Mouse (Mus musculus): Measurements from ENCODE around the gene Trip10. TPM values are rescaled to one million over a fixed set of nuclear protein-coding genes. Genes with fewer than 3 reads are reported as not detected.

Gene Trip10
- polyA plus RNA-seq, 1 experiment from 2014 or later: 10.4 TPM

GRCm38 (mm10) chr17:57219167-57219883 is 29.9 kb upstream of the Trip10 start:
- Histone ChIP-seq H3K9ac (ENCODE audit: low read depth, low read length) (no peak overlapping the region), H3K36me3 (ENCODE audit: control insufficient read depth, insufficient read depth) (peaks cover 3% of the 10 kb centered on the region), H3K4me2 (ENCODE audit: low read depth, low read length) (no peak overlapping the region), H3K27ac (ENCODE audit: low read length) (no peak overlapping the region), H3K9me3 (replicated peaks; ENCODE audit: control insufficient read depth, low read length) (no peaks in the 10 kb centered on the region), H3K4me3 (ENCODE audit: low read depth, low read length) (no peak overlapping the region), H3K4me1 (ENCODE audit: control insufficient read depth, low read depth, low read length) (no peaks in the 10 kb centered on the region; the same call in none of the 2 replicates), H3K27me3 (ENCODE audit: control insufficient read depth, insufficient read depth, low read depth, low read length) (no peaks in the 10 kb centered on the region)
- peak; percentile 18; the same call in 1 of the 2 replicates for ATAC-seq (ENCODE audit: low read depth)
- 15% methylated on average over 11 of the region's 11 CpGs for WGBS (ENCODE audit: insufficient replicate concordance)

GRCm38 (mm10) chr17:57219884-57220207 is 29.4 kb upstream of the Trip10 start:
- no peak for ATAC-seq (ENCODE audit: low read depth)
- Histone ChIP-seq H3K9ac (ENCODE audit: low read depth, low read length) (no peak overlapping the region), H3K4me1 (ENCODE audit: control insufficient read depth, low read depth, low read length) (no peaks in the 10 kb centered on the region; the same call in none of the 2 replicates), H3K27ac (ENCODE audit: low read length) (no peak overlapping the region), H3K36me3 (ENCODE audit: control insufficient read depth, insufficient read depth) (peaks cover 3% of the 10 kb centered on the region), H3K4me3 (ENCODE audit: low read depth, low read length) (no peak overlapping the region), H3K27me3 (ENCODE audit: control insufficient read depth, insufficient read depth, low read depth, low read length) (no peaks in the 10 kb centered on the region), H3K9me3 (replicated peaks; ENCODE audit: control insufficient read depth, low read length) (no peaks in the 10 kb centered on the region), H3K4me2 (ENCODE audit: low read depth, low read length) (no peak overlapping the region)
- 16% methylated on average over 3 of the region's 3 CpGs for WGBS (ENCODE audit: insufficient replicate concordance)

DNA sequence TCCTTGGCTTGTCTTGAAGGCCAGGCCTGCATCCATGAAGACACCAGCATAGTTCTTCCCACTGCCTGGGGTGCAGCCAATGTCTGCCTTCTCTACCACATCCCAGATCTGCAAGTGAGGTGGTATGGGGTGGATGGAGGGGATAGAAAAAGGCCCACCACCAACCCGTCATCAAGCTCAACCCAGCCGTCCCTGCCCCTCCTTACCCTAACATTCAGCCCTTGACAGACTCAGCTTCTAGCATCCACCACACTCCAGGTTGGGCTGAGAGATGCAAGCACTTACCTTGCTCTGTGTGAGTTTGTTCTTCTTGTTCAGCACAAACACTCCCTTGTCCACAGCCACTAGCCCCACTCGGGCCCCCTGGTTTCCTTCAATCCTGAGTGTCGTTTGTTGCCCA is 27.3 kb upstream of the Trip10 start:
- 52% methylated on average over 4 of the region's 4 CpGs for WGBS (ENCODE audit: insufficient replicate concordance)
- ATAC-seq (ENCODE audit: low read depth): no peak
- no peaks in the 10 kb centered on the region for H3K9me3 ChIP-seq (replicated peaks; ENCODE audit: control insufficient read depth, low read length)
- H3K4me1 ChIP-seq (ENCODE audit: control insufficient read depth, low read depth, low read length): no peaks in the 10 kb centered on the region; the same call in none of the 2 replicates
- H3K36me3 ChIP-seq (ENCODE audit: control insufficient read depth, insufficient read depth): peaks cover 3% of the 10 kb centered on the region
- no peaks in the 10 kb centered on the region for H3K27me3 ChIP-seq (ENCODE audit: control insufficient read depth, insufficient read depth, low read depth, low read length)
- no peak overlapping the region for H3K27ac ChIP-seq (ENCODE audit: low read length)
- H3K9ac ChIP-seq (ENCODE audit: low read depth, low read length): no peak overlapping the region
- H3K4me2 ChIP-seq (ENCODE audit: low read depth, low read length): no peak overlapping the region
- no peak overlapping the region for H3K4me3 ChIP-seq (ENCODE audit: low read depth, low read length)

DNA sequence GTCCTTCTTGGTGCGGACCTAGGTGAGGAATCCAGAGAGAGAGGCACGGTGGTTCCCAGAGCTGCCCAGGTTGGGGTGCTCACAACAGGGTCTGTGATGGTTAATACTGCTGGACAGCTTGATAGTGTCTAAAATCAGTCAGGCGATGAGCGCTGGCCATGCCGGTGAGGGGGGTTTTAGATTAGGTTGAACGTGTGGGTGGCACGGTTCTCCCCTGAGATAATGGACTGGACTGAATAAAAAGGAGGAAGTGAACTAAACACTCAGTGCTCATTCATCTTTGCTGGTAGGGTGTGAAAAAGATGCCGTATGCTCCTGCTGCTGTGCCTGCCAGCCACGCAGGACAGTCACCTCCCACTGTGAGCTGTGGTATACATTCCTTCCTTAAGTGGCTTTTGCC is 25.9 kb upstream of the Trip10 start:
- Histone ChIP-seq H3K4me3 (ENCODE audit: low read depth, low read length) (no peak overlapping the region), H3K36me3 (ENCODE audit: control insufficient read depth, insufficient read depth) (peaks cover 3% of the 10 kb centered on the region), H3K27me3 (ENCODE audit: control insufficient read depth, insufficient read depth, low read depth, low read length) (no peaks in the 10 kb centered on the region), H3K27ac (ENCODE audit: low read length) (no peak overlapping the region), H3K9me3 (replicated peaks; ENCODE audit: control insufficient read depth, low read length) (no peaks in the 10 kb centered on the region), H3K4me1 (ENCODE audit: control insufficient read depth, low read depth, low read length) (no peaks in the 10 kb centered on the region; the same call in none of the 2 replicates), H3K4me2 (ENCODE audit: low read depth, low read length) (no peak overlapping the region), H3K9ac (ENCODE audit: low read depth, low read length) (no peak overlapping the region)
- ATAC-seq (ENCODE audit: low read depth): no peak
- WGBS (ENCODE audit: insufficient replicate concordance): 37% methylated on average over 9 of the region's 9 CpGs

DNA sequence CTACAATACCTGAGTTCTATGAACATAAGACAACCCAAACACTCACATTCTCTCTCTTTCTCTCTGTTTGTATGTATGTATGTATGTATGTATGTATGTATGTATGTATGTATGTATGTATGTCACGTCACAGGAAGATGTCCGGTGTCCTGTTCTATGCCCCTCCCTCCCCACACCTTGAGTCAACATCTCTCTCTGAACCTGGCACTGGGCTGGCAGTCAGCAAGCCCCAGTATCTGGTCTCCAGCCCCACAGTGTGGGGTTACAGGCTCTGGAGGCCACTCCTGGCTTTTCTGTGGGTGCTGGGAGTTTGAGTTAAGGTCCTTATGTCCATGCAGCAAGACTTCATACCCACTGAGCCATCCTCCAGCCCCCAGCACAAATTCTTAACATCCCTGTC is 21.8 kb upstream of the Trip10 start:
- Histone ChIP-seq H3K4me3 (ENCODE audit: low read depth, low read length) (peak overlapping the region; percentile 55), H3K4me1 (ENCODE audit: control insufficient read depth, low read depth, low read length) (peaks cover 20% of the 10 kb centered on the region), H3K36me3 (ENCODE audit: control insufficient read depth, insufficient read depth) (no peaks in the 10 kb centered on the region), H3K4me2 (ENCODE audit: low read depth, low read length) (peak overlapping the region; percentile 57), H3K9me3 (replicated peaks; ENCODE audit: control insufficient read depth, low read length) (no peaks in the 10 kb centered on the region), H3K27me3 (ENCODE audit: control insufficient read depth, insufficient read depth, low read depth, low read length) (no peaks in the 10 kb centered on the region), H3K27ac (ENCODE audit: low read length) (peak overlapping the region; percentile 47; the same call in 1 of the 2 replicates), H3K9ac (ENCODE audit: low read depth, low read length) (peak overlapping the region; percentile 46; the same call in 1 of the 2 replicates)
- WGBS (ENCODE audit: insufficient replicate concordance): 57% methylated on average over 2 of the region's 2 CpGs
- no peak for ATAC-seq (ENCODE audit: low read depth)

DNA sequence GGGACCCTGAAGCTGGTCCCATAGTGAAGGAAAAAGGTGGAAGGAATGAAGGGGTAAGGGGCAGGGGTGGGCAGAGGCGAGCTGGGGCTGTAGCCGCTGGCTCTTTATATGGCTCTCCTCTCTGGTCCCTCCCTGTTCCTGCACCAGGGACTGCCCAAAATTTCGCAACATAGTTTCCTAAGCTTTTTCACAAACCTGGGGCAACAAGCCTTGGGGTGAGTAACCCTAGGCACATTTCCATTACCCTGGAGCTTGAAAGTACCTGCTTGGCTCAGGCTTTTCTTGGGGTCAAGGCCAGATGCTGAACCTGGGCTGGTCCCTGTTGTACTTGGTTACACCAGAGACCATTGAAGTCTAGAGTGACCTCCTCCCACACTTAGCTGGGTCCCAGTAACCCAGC is 21.2 kb upstream of the Trip10 start, which contains the start of gene C3:
C3 (minus strand) TSS at position 123 of the 400 bp plus-strand sequence.
- 39% methylated on average over 3 of the region's 3 CpGs for WGBS (ENCODE audit: insufficient replicate concordance)
- peak within 1 kb of the TSS; percentile 57 for H3K4me2 ChIP-seq (ENCODE audit: low read depth, low read length)
- no peaks in the 10 kb centered on the region for H3K9me3 ChIP-seq (replicated peaks; ENCODE audit: control insufficient read depth, low read length)
- ATAC-seq (ENCODE audit: low read depth): peak; percentile 72
- H3K4me1 ChIP-seq (ENCODE audit: control insufficient read depth, low read depth, low read length): peaks cover 20% of the 10 kb centered on the region
- H3K27me3 ChIP-seq (ENCODE audit: control insufficient read depth, insufficient read depth, low read depth, low read length): no peaks in the 10 kb centered on the region
- peak within 1 kb of the TSS; percentile 46 for H3K9ac ChIP-seq (ENCODE audit: low read depth, low read length)
- peak within 1 kb of the TSS; percentile 55 for H3K4me3 ChIP-seq (ENCODE audit: low read depth, low read length)
- H3K36me3 ChIP-seq (ENCODE audit: control insufficient read depth, insufficient read depth): no peaks in the 10 kb centered on the region
- peak within 1 kb of the TSS; percentile 68 for H3K27ac ChIP-seq (ENCODE audit: low read length)

- no peaks in the 10 kb centered on the region for H3K27me3 ChIP-seq (ENCODE audit: control insufficient read depth, insufficient read depth, low read depth, low read length)
- H3K9ac ChIP-seq (ENCODE audit: low read depth, low read length): no peak overlapping the region
- no peaks in the 10 kb centered on the region for H3K36me3 ChIP-seq (ENCODE audit: control insufficient read depth, insufficient read depth)
- 47% methylated on average over 3 of the region's 3 CpGs for WGBS (ENCODE audit: insufficient replicate concordance)
- no peak overlapping the region for H3K4me2 ChIP-seq (ENCODE audit: low read depth, low read length)
- H3K4me3 ChIP-seq (ENCODE audit: low read depth, low read length): no peak overlapping the region
- H3K27ac ChIP-seq (ENCODE audit: low read length): peak overlapping the region; percentile 68; the same call in 1 of the 2 replicates
- peaks cover 20% of the 10 kb centered on the region for H3K4me1 ChIP-seq (ENCODE audit: control insufficient read depth, low read depth, low read length)
- ATAC-seq (ENCODE audit: low read depth): no peak
- no peaks in the 10 kb centered on the region for H3K9me3 ChIP-seq (replicated peaks; ENCODE audit: control insufficient read depth, low read length)
Observed at GRCm38 (mm10) chr17:57228873-57229272, 20.4 kb upstream of the Trip10 start.

GRCm38 (mm10) chr17:57229851-57230727 is 19.2 kb upstream of the Trip10 start:
- Histone ChIP-seq H3K9ac (ENCODE audit: low read depth, low read length) (no peak overlapping the region), H3K27me3 (ENCODE audit: control insufficient read depth, insufficient read depth, low read depth, low read length) (no peaks in the 10 kb centered on the region), H3K4me3 (ENCODE audit: low read depth, low read length) (no peak overlapping the region), H3K4me1 (ENCODE audit: control insufficient read depth, low read depth, low read length) (peaks cover 20% of the 10 kb centered on the region), H3K9me3 (replicated peaks; ENCODE audit: control insufficient read depth, low read length) (no peaks in the 10 kb centered on the region), H3K27ac (ENCODE audit: low read length) (peak overlapping the region; percentile 65), H3K36me3 (ENCODE audit: control insufficient read depth, insufficient read depth) (no peaks in the 10 kb centered on the region), H3K4me2 (ENCODE audit: low read depth, low read length) (peak overlapping the region; percentile 30; the same call in 1 of the 2 replicates)
- ATAC-seq (ENCODE audit: low read depth): no peak
- WGBS (ENCODE audit: insufficient replicate concordance): 45% methylated on average over 15 of the region's 15 CpGs
